Mouse (Mus musculus) embryonic facial prominence, embryonic 11.5 days (tissue): ENCODE measurements around the gene Zfp420. TPM values are rescaled to one million over a fixed set of nuclear protein-coding genes. Genes with fewer than 3 reads are reported as not detected.
A peak's percentile ranks its signal among the peaks of the same experiment; 100 is the strongest.

Experiments
- ATAC-seq: fragments of 200-750 bp; cut with Nextera tagmentation; replicated peaks from 2 replicates; pipeline ENCODE4 v1.8.0; 2017; ENCODE audit warnings: low read depth; ENCODE audit not compliant: insufficient number of reproducible peaks, low FRiP score, low TSS enrichment
- DNase-seq: peaks from one replicate; pipeline ENCODE4 v3.0.0-alpha.2; 2015; ENCODE audit warnings: low spot score
- H3K27ac ChIP-seq: fragments of 300-500 bp; sonication (generic); replicated peaks from 2 replicates; pipeline ENCODE4 v1.5.1; 2014; ENCODE audit warnings: mild to moderate bottlenecking, low read depth, low read length, control low read depth
- H3K27me3 ChIP-seq: fragments of 300-500 bp; sonication (generic); 2 replicates; pipeline ENCODE4 v1.6.1; 2014; ENCODE audit warnings: mild to moderate bottlenecking, low read length, moderate library complexity, mixed read lengths; ENCODE audit not compliant: control insufficient read depth, insufficient read depth
- H3K36me3 ChIP-seq: fragments of 300-500 bp; sonication (generic); replicated peaks from 2 replicates; pipeline ENCODE4 v1.6.1; 2014; ENCODE audit warnings: low read depth, mild to moderate bottlenecking, low read length, moderate library complexity, mixed read lengths; ENCODE audit not compliant: control insufficient read depth, insufficient read depth
- H3K4me1 ChIP-seq: fragments of 300-500 bp; sonication (generic); 2 replicates; pipeline ENCODE4 v1.6.1; 2014; ENCODE audit warnings: low read length, mixed read lengths; ENCODE audit not compliant: control insufficient read depth, insufficient read depth
- H3K4me2 ChIP-seq: fragments of 300-500 bp; sonication (generic); 2 replicates; pipeline ENCODE4 v1.6.1; 2014; ENCODE audit warnings: low read depth, mild to moderate bottlenecking, control low read depth, low read length, moderate library complexity
- H3K4me3 ChIP-seq: fragments of 300-500 bp; sonication (generic); 2 replicates; pipeline ENCODE4 v1.5.1; 2014; ENCODE audit warnings: low read depth, low read length, control low read depth
- H3K9ac ChIP-seq: fragments of 300-500 bp; sonication (generic); replicated peaks from 2 replicates; pipeline ENCODE4 v1.6.1; 2014; ENCODE audit warnings: mild to moderate bottlenecking, control low read depth, low read length
- H3K9me3 ChIP-seq: fragments of 300-500 bp; sonication (generic); replicated peaks from 2 replicates; pipeline ENCODE4 v1.6.1; 2016; ENCODE audit warnings: mild to moderate bottlenecking, low read length, inconsistent platforms, mixed read lengths; ENCODE audit not compliant: control insufficient read depth
- WGBS: fragments of 180-500 bp; shearing (Covaris S2); extraction: QIAGEN DNeasy Blood & Tissue Kit; methylation state at CpG from one replicate; pipeline ENCODE4 v1.1.7; 2014; 5-methylcytosine and 5-hydroxymethylcytosine counted together
- polyA plus RNA-seq: library from polyadenylated mRNA; unstranded; fragments of >200 nt; fragmentation: Nextera tagmentation; extraction: Ambion mirVana; gene quantifications from 2 replicates; pipeline ENCODE4 v1.2.1, GENCODE M21; 2014

Gene Zfp420
- 8.9 and 9.1 TPM in 2 replicates for polyA plus RNA-seq

GRCm38 (mm10) chr7:29859532-29860517 is at the start of gene Zfp420:
Gene Zfp420, plus strand, starts transcription at chr7:29859979.
- DNase-seq (peak; percentile 95), ATAC-seq (peak; percentile 96)
- Histone ChIP-seq H3K9me3 (no peaks in the 10 kb centered on the region), H3K36me3 (no peaks in the 10 kb centered on the region), H3K4me3 (peak within 1 kb of the TSS; percentile 60), H3K27me3 (no peaks in the 10 kb centered on the region), H3K4me1 (no peaks in the 10 kb centered on the region), H3K27ac (no peak within 1 kb of the TSS), H3K9ac (peak within 1 kb of the TSS; percentile 65), H3K4me2 (peak within 1 kb of the TSS; percentile 63)
- 7% methylated on average over 32 of the region's 32 CpGs for WGBS

- Histone ChIP-seq H3K36me3 (no peaks in the 10 kb centered on the region), H3K27me3 (no peaks in the 10 kb centered on the region), H3K9me3 (no peaks in the 10 kb centered on the region), H3K4me3 (no peak overlapping the region), H3K4me2 (no peak overlapping the region), H3K4me1 (no peaks in the 10 kb centered on the region), H3K9ac (no peak overlapping the region), H3K27ac (no peak overlapping the region)
- 92% methylated on average over 1 of the region's 1 CpGs for WGBS
- DNase-seq (no peak), ATAC-seq (no peak)
Observed at GRCm38 (mm10) chr7:29812244-29812643, 47.5 kb upstream of the Zfp420 start.

- Histone ChIP-seq H3K36me3 (no peaks in the 10 kb centered on the region), H3K27me3 (no peaks in the 10 kb centered on the region), H3K9ac (no peak overlapping the region), H3K27ac (no peak overlapping the region), H3K4me2 (no peak overlapping the region), H3K4me1 (no peaks in the 10 kb centered on the region), H3K4me3 (no peak overlapping the region), H3K9me3 (no peaks in the 10 kb centered on the region)
- DNase-seq = no peak
- ATAC-seq = no peak
- 82% methylated on average over 2 of the region's 2 CpGs for WGBS
Observed at GRCm38 (mm10) chr7:29814381-29814780, 45.4 kb upstream of the Zfp420 start.

- H3K36me3 ChIP-seq = no peaks in the 10 kb centered on the region
- no peaks in the 10 kb centered on the region for H3K9me3 ChIP-seq
- DNase-seq = peak; percentile 11
- WGBS = 3% methylated on average over 12 of the region's 12 CpGs
- H3K9ac ChIP-seq = peak overlapping the region; percentile 66
- H3K4me3 ChIP-seq = peak overlapping the region; percentile 44
- H3K27me3 ChIP-seq = no peaks in the 10 kb centered on the region
- no peak overlapping the region for H3K27ac ChIP-seq
- H3K4me1 ChIP-seq = no peaks in the 10 kb centered on the region
- H3K4me2 ChIP-seq = peak overlapping the region; percentile 57
- ATAC-seq = peak; percentile 55
Observed at GRCm38 (mm10) chr7:29815061-29815784, 44.6 kb upstream of the Zfp420 start.

- DNase-seq (peak; percentile 98), ATAC-seq (peak; percentile 95)
- no peaks in the 10 kb centered on the region for H3K36me3 ChIP-seq
- H3K4me2 ChIP-seq = peak within 1 kb of the TSS; percentile 63
- H3K9ac ChIP-seq = peak within 1 kb of the TSS; percentile 68
- WGBS = under 1% methylated on average over 26 of the region's 26 CpGs
- no peaks in the 10 kb centered on the region for H3K27me3 ChIP-seq
- H3K27ac ChIP-seq = no peak within 1 kb of the TSS
- no peaks in the 10 kb centered on the region for H3K9me3 ChIP-seq
- no peaks in the 10 kb centered on the region for H3K4me1 ChIP-seq
- H3K4me3 ChIP-seq = peak within 1 kb of the TSS; percentile 44
Observed at GRCm38 (mm10) chr7:29815910-29816429, 43.8 kb upstream of the Zfp420 start, which contains the start of gene Zfp790. Gene Zfp790, plus strand, starts transcription at chr7:29816114.

DNA sequence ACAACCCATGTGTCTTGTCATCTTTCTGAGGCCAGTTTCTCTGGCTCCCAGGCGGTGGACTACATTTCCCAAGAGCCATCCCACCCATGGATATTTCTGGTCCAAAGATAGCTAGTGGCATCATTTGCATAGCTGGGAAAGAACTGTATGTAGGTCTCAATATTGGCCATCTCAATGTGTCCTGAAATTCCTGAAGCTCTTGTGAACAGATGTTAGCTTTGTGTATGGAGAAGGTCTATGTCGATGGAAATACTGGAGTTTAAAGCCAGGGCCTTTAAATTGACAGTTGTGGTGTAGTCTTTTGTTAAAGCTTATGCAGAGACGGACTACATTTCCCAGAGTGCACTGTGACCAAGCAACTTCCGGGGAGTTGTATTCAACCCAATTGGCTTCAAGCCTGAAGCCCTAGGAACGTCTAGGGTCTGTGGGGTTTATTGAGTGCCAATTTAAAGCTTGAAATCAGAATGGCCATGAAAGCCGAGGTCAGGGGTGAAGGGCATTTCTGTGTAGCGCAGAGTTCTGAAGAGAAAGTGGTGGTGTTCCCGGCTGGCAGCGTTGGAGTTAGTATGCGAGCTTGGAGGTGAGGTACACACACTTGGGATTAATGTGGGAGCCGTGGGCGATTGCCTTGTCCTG is 41.0 kb upstream of the Zfp420 start:
- Histone ChIP-seq H3K27me3 (no peaks in the 10 kb centered on the region), H3K9me3 (no peaks in the 10 kb centered on the region), H3K4me2 (peak overlapping the region; percentile 60), H3K4me3 (peak overlapping the region; percentile 47), H3K27ac (no peak overlapping the region), H3K36me3 (no peaks in the 10 kb centered on the region), H3K9ac (peak overlapping the region; percentile 52), H3K4me1 (no peaks in the 10 kb centered on the region)
- 4% methylated on average over 12 of the region's 12 CpGs for WGBS
- ATAC-seq (peak; percentile 65), DNase-seq (peak; percentile 93)

- ATAC-seq = no peak
- no peaks in the 10 kb centered on the region for H3K27me3 ChIP-seq
- H3K4me3 ChIP-seq = no peak overlapping the region
- no peak overlapping the region for H3K4me2 ChIP-seq
- H3K27ac ChIP-seq = no peak overlapping the region
- H3K36me3 ChIP-seq = peaks cover 11% of the 10 kb centered on the region
- no peak overlapping the region for H3K9ac ChIP-seq
- H3K4me1 ChIP-seq = no peaks in the 10 kb centered on the region
- no peaks in the 10 kb centered on the region for H3K9me3 ChIP-seq
- DNase-seq = no peak
- 94% methylated on average over 12 of the region's 12 CpGs for WGBS
Observed at GRCm38 (mm10) chr7:29828001-29828400, 31.8 kb upstream of the Zfp420 start.
